Mouse (Mus musculus) brain, embryonic 14.5 days (tissue): ENCODE data around the gene Mast4. TPM values are rescaled to one million over a fixed set of nuclear protein-coding genes. Genes with fewer than 3 reads are reported as not detected.

ENCODE experiments used
- DNase-seq: peaks from one replicate; pipeline ENCODE4 v3.0.0-alpha.2; 2011; ENCODE audit warnings: low read depth
- CTCF ChIP-seq: fragments of 200-500 bp; IDR thresholded peaks from 2 replicates; pipeline ENCODE4 v1.5.1; 2012; ENCODE audit warnings: inconsistent platforms, mild to moderate bottlenecking, moderate library complexity, borderline replicate concordance; ENCODE audit not compliant: insufficient read depth, insufficient read length; ENCODE audit errors: extremely low read depth
- POLR2A ChIP-seq: fragments of 200-500 bp; IDR thresholded peaks from 2 replicates; pipeline ENCODE4 v1.6.1; 2012; ENCODE audit warnings: mild to moderate bottlenecking, inconsistent platforms, borderline replicate concordance; ENCODE audit not compliant: poor library complexity, insufficient read depth, insufficient read length, severe bottlenecking; ENCODE audit errors: extremely low read depth
- polyA plus RNA-seq: library from polyadenylated mRNA; depleted of rRNA; stranded (reverse); fragments of >200 nt; gene quantifications from 2 replicates; pipeline ENCODE4 v1.2.3, GENCODE M21; 2012

Mast4 gene
- polyA plus RNA-seq, 1 experiment = 30.7 TPM

- TF ChIP-seq CTCF (no peak), POLR2A (no peak)
- DNase-seq = no peak
Measured at GRCm38 (mm10) chr13:102919741-102920140, 414.6 kb downstream of the Mast4 start.

GRCm38 (mm10) chr13:102918616-102919015, 415.7 kb downstream of the Mast4 start:
- TF ChIP-seq POLR2A (no peak), CTCF (no peak)

DNA sequence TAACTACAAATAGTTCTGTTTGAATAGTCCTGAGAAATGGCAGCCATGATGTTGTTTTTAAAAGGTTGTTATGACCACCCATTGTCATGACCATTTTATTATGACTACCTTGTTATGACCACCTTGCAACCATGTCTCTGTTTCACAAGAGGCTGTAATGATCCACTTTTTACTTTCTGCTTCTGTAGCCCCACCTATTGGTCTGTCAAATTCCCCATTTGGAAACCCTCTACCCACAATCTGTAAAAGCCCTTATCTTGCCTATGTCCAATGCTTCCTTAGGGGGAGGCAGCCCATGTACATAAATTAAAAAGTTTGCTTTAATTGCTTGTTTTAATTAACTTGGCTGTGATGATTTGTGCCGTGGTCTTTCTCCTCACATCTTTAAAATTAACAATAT, 419.0 kb downstream of the Mast4 start:
- TF ChIP-seq CTCF (no peak), POLR2A (no peak)
- no peak for DNase-seq

More at GRCm38 (mm10) chr13:102918616-102919015, 415.7 kb downstream of the Mast4 start:
- no peak for DNase-seq

DNA sequence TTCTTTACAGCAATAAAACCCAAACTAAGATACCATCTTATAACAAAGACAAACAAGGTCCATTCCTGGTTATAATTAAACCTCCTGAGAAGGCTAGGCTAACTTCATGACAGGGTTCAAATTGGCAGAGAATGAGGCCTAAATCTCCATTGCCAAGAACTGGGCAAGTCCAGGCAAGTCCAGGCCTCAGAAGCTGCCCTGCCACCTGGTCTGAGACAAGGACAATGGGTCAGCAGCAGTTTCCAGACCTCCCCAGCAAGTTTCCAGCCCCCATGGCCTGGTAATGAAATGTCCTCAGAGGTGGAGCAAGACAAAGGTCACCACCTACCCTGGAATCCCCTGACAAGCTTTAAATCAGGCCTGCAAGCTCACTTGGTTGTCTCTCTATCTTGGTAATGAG, 419.5 kb downstream of the Mast4 start:
- DNase-seq = no peak
- TF ChIP-seq CTCF (no peak), POLR2A (no peak)

DNA sequence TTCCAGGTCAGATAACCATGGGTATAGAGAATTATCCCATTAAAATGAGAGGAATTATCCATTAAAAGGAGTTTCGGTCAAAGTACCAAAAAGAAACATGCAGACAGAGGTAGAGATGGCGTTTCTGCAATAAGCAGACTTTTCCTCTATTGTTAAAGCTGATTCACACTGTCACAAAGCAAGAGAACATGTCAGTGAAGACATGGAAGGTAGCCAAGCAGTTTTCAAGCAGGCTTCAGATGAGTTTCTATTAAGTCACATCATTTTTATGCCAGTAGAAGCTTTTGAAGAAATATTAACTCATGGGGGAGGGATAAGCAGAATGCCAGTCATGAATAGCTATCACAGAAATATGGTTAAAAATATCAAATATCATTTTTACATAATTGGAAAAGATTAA, 420.4 kb downstream of the Mast4 start:
- DNase-seq = no peak

GRCm38 (mm10) chr13:102912867-102913266, 421.4 kb downstream of the Mast4 start:
- TF ChIP-seq CTCF (no peak), POLR2A (no peak)
- DNase-seq = no peak

More for the DNA sequence above, 420.4 kb downstream of the Mast4 start:
- TF ChIP-seq POLR2A = no peak
- TF ChIP-seq CTCF = no peak

DNA sequence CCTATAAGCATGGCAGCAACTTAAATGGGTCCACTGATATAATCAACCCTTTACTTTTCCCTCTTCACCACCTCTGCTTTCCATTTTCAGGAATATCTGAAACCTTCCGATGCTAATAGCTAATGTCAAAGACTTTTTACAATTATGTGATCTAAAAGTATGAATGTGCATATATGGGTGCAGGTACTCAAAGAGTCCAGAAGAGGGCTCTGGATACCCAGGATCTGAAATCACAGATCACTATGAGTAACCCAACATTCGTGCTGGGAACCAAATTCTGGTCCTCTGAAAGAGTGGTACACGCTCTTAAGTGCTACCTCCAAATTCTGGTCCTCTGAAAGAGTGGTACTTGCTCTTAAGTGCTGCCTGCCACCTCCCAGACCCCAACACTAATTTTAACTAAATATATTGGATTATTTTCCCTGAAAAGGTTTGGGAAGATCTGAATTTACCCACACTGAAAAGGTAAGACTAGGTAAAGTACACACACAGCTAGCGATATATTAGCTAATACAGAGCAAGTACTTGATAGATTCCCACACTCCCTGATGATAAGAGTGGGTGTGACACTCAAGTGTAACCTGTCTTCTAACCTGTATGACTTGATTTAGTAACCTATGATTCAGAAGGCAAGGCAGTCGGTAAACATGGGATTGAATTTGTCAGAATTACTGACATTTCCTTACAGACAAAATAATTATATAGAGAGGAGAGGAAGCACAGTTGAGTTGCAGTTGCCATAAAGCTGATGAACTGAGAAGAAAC, 424.5 kb downstream of the Mast4 start:
- DNase-seq = no peak
- TF ChIP-seq CTCF (no peak), POLR2A (no peak)

DNA sequence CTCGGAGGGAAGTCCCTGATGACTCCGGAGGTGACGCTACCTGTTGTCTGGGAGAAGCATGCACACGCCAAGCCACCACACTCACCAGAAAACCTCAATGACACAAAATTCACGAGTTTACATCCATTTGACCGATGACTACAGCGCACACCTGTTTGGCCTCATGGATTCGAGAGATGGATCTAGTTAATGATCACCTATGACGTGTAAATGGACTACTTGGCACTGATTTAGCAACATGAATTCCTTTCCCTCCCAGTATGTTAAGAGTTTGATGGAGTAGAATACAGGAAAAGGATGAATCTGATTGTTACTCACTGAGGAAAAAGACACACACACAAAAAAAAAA, 427.7 kb downstream of the Mast4 start:
- TF ChIP-seq POLR2A = no peak
- no peak for TF ChIP-seq CTCF
- no peak for DNase-seq

DNA sequence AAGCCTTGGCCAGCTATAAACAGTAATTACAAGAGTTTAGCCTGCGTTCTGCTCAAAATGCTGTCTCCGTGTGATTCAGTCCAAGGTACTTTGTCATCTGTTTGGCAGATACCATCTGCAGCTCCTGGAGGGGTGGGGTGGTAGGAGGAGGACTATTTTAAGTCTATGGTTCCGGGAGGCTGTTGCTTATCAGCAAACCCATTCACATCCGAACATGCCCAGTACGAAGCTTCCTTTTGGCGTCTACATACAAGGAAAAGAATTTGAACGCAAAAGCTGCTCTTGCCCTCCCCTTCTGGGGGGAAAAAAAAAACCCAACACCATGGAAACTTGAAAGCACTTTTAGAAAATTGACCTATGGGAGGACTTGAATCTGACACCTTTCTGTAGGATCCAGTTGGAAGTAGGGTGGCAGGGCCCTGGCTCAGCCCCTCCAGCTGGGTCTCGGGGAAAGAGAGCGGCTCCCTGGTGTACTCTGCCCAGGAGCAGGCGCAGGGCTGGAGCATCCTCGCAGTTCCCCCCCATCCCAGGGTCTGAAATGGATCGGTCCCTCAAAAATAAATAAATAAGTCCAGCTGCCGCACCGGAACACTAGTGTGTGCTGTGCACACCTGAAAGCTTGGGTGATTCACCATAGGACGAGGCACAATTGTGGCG, 428.2 kb downstream of the Mast4 start:
- no peak for TF ChIP-seq POLR2A
- no peak for TF ChIP-seq CTCF
- DNase-seq = peak; percentile 94

DNA sequence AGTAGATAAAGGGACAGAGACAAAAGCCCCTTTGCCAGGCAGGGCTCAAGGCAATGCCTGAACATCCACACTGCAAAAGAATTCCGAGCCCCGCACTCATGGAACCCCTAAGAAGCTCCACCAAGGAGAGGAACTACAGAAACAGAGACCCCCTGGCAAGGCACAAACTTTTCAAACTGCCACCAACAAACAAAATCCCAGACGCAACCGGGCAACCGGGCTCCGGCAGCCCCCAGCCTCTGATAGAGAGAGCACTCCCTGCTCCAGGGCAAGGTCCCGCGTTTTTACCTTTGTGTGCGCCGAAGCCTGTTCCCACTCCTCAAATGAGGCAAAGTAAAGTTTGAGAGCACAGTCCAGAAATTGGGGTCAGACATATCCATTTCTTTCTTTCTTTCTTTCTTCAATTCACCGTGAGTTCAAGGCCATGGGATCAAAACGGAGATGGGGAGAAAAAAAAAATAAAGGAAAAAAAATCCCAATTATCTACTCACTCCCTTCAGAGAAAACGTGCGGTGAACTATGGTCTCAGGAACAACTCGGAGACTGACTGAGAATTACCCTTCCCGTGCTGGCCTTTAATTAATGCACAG, 428.8 kb downstream of the Mast4 start:
- TF ChIP-seq POLR2A = no peak
- no peak for TF ChIP-seq CTCF
- DNase-seq = peak; percentile 38

DNA sequence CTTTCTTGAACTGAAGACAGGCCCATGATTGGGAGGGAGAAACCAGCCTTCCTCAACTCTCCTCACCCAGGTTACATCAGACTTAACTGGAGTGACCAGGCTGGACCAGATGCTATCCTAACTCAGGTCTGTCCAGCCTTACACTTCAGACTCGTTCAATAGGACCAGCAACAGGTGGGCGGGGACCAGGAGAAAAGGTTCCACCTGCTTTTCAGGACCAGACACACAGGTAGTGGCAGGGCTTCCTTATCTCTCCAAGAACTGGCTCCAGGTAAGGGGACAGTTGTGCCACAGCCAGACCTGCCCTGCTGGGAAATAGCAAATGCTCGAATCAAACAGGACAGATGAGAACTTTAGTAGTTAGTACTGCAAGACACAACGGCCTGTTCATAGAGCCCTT, 430.6 kb downstream of the Mast4 start:
- no peak for DNase-seq
- TF ChIP-seq CTCF = no peak
- TF ChIP-seq POLR2A = no peak
